Mouse (Mus musculus): ENCODE measurements around the gene Pafah1b3. TPM values are rescaled to one million over a fixed set of nuclear protein-coding genes. Genes with fewer than 3 reads are reported as not detected.

Pafah1b3 gene
- total RNA-seq, 2 experiments from 2014 or later: 26.7 to 28.0 TPM

DNA sequence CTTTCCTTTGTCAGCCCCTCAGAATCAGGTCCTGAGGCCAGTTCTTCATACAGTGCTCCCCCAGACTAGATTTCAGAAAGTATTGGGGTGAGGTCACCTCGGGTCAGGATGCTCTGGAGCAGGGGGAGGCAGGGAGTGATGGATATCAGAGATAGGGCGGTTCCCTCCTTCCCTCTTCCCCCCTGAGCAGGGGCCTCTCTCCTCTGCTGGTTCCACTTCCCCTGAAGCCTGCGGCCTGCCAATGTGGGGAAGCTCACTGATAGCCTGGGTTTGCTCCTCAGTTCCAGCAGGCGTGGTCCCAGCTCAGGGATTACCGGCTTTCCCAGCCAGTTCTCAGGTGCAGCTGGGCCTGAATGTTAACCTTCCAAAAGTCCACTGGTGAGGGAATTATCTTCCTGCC is 14.1 kb downstream of the Pafah1b3 start:
- intact Hi-C loops (cut with DNase I): loop anchor here (2.0 kb wide), 1 partner anchor 13 kb away; the partner anchor contains the start of gene Pafah1b3
- DNase-seq (ENCODE audit: low spot score in 2 of 2): no peak

DNA sequence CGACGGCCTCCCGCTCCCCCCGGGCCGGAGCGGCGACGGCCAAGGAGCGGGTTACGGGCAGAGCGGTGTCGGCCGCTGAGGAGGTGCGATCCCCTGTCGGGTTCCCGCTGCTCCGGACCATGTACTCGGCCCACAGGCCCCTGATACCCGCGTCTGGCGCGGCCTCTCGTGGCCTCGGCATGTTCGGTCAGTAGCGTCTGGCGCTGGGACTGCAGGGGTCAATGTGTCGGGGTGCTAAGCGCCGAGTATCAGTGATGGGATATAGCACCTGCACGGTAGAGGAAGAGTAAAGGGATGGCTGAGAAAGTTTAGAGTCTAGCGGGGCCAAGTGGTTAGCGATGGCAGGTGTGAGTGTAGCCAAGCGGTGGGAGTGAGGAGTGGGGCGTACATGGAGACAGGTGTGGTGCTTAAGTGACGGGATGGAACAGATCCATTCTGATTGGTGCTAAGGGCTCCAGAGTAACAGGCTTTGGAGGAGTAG is 15.0 kb downstream of the Pafah1b3 start:
- peak; percentile 38 to 42 for DNase-seq (ENCODE audit: low spot score in 2 of 2)
- intact Hi-C loops (cut with DNase I): loop anchor here (1.0 to 2.0 kb wide), 2 partner anchors 14 to 34 kb away; partner anchors contain the start of gene Pafah1b3

DNA sequence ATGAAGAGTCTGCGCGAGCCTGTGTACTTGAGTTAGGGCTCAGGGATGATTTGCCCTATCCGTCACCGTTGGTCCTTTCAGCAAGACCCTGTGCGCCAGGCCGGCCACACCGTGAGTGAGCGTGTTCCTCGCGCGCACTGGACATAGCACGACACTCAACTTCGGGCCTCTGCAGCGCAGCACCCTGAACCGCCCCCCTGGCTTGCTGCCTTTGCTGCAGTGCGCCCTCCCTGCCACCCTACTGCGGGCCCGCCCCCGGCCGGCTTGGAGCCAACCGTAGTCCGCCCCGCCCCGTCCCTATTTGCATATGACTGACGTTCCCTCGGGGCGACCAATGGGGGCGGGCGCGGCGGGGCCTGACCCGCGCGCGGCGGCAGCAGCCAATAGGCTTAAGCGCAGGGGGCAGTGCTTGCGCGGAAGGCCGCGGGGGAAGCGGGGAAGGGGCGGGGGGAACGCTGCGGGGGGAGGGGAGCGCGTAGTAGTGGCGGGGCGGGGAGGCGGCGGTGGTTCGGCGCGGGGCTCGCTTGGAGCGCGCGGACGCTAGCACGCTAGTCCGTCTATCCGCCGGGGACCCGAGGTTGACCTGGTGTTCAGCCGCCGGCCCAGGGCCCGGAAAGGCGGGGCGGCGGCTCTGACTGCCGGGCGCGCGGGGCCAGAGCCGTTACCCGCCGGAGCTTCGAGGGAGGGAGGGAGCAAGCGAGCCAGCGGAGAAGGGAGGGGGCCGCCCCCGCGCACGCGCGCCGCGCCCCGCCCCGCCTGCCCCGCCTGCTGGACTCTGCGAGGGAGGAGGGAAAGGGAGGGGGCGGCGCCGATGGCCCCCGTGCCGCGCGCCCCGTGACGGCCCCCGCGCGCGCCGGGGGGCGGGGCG is 15.8 kb downstream of the Pafah1b3 start:
- intact Hi-C loops (cut with DNase I): loop anchor here (1.0 to 2.0 kb wide), 2 partner anchors 15 to 34 kb away; partner anchors contain the start of gene Pafah1b3
- peak; percentile 95 to 98 for DNase-seq (ENCODE audit: low spot score in 2 of 2)

DNA sequence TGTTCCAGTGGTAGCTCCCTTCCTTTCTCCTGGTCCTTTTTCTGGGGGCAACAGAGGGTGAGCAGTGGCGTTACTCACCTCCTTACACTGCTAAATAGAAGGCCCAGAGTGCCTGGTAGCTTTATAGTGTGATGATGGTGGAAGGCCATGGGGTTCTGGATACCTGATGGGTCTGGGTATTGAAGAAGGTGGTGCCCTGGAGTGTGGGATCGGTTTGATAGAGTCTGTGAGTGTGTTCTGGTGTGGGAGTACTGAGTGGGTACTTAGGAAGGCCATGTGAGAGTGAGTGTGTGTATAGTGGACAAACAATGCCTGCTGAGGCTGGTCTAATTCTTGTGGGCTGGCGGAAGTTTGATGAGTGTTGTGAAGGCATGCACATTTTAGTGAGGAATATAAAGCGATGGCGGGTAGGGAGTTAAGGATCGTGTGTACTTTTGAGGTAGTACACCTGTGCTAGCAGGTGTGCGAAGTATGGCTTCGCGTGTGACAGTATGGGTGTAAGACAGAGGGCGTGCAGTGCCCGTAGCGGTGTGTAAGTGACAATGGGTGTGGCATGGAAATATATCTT is 16.5 kb downstream of the Pafah1b3 start:
- no peak for DNase-seq (ENCODE audit: low spot score in 2 of 2)
- intact Hi-C loops (cut with DNase I): no loop called here

DNA sequence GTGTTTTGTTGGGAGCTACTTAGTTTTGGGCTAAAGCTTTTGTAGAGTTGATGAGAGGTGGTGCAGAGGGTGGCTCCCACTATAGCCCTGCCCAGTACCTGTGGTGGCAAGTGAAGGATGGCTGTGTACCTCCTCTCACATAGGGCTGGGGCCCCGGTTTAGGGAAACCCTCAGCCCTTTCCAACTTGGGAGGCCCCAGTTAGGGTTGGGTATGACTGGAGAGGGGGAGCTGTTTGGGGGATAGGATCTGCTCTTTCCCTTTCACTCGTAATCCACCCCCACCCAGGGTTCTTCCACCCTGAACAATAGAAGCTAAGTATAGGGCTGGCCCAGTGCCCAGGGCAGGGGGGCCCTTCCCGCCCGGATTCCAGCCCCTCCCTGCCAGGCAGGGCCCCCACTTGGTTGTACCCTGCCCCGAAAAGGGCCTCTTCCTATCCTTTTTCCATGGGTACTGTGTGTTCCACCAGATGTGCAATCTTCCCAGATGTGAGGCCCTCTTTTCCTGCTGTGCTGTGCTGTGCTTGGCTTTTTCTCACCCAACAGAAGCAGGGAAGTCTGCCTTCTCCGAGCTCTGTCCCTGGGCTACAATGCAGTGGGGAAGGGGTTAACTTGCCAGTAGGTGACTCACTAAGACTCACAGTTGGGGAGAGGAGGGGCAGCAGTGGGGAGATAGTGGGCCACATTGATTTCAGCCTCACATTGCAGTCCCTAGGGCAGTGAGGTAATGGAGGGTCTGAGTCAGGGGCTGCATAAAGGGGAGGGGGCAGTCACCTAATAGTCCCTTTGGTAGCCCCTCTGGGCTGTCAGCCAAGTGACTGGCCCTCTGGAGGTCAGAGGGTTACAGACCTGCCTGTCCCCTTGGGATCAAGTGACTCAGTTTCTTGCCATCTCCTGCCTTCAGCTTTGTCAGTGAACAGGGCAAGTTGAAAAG is 17.7 kb downstream of the Pafah1b3 start:
- DNase-seq (ENCODE audit: low spot score in 2 of 2): peak in 1 of 2 experiments; percentile 69
- intact Hi-C loops (cut with DNase I): no loop called here

DNA sequence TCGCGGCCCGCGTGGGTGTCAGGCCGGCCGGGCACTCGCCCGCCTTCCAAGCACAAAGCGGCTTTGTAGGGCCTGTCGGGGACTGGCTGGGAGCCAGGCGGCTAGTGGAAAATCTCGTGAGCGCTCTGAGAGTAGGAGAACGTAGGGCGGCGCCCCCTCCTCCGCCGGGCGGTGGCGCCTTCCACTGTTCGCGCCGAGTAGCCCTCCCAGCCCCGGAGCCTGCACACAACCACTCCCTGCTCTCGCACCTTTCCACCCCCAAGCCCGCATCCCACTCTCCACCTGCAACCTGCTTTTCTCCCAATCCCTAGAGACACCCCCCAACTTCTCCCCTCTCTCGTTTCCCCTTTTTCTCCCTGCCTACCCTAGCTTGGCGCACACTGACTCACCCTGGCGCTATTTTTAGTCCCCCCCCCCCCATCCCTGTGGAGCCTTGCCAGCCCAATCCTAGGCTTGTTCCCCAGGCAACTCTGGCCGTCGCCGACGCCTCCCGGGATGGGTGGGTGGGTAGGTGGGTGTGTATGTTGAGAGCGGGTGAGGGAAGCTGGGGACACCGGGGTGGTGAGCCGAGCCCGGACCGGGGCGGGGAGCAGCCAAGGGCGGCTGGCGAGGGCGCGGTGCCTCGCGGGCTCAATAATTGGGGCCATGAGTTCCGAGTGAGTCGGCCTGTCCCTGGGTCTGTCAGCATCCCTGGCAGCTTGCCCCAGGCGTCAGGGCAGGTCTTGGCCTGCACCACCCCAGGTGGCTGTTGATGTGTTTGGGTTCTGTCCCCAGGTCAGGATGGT is 18.5 kb downstream of the Pafah1b3 start:
- intact Hi-C loops (cut with DNase I): no loop called here
- peak; percentile 92 to 93 for DNase-seq (ENCODE audit: low spot score in 2 of 2)

DNA sequence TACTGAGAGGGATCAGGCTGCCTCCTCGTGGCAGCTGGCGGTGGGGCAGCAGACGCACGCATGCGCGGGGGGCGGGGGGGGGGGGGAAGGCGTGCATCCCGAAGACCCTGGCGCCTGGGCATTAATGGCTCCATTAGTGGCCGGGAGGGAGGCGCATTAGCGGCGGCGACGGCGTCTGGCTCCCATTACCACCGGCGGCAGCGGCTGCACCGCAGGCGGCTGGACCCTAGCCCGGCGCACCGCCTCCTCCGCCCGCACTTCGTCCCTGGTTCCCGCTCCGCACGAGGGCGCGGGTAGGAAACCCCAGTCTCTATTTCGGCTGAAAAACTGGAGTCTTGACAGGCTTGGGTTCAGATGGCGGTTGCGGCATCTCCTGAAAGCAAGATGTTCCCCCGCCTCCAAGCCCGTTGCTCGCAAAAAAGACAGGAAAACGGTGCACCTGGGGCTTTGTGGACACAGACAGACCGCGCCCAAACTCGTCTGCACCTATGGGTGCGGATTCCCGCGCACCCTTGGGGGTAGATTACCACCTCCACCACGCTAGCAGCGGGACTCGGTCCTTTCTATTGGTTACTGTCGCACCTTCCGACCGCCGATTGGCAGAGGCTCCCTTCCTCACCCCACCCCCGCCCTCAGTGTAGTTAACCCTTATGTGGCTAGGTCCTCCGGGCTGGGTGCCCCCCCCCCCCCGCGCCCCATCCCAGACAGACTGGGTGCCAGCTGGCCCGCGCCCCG is 19.3 kb downstream of the Pafah1b3 start:
- intact Hi-C loops (cut with DNase I): loop anchor here (1.0 kb wide), 2 partner anchors 29 to 40 kb away; no protein-coding TSS in a partner anchor
- peak; percentile 88 to 94 for DNase-seq (ENCODE audit: low spot score in 2 of 2)

DNA sequence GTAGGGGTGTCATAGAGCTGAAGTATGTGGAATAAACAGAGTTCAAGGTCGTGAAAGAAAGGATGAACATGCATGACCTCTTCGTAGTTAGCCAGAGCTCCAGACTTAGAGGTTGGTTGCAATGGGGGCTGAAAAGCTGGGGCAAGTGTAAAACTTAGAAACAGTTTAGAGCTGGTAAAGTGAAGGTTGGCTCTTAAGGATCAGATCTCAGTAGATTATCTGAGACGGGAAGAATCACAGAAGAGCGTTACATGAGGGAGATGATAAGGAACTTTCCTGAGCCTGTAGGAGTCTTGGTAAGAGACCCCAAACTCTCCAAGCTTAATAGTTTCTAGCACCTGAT is 19.8 kb downstream of the Pafah1b3 start:
- intact Hi-C loops (cut with DNase I): loop anchor here (1.0 kb wide), 2 partner anchors 29 to 40 kb away; no protein-coding TSS in a partner anchor

DNA sequence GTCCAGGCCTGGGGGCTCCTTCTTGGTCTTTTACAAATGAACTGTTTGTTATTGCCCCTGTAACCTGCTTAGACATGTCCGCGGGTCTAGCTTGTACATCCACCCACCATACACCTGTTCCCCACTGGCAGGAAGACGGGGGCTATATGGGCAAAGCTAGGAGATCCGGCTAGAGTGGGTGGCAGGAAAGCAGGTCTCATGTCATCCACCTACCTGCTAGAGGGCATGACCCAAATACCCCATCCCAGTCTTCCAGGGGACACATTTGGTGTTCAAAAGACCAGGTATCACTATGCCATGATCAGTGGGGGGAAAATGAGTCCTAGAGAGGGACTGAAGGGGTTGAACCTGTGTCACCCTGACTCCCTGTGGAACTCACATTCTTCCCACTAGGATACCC is 20.4 kb downstream of the Pafah1b3 start:
- intact Hi-C loops (cut with DNase I): no loop called here
- DNase-seq (ENCODE audit: low spot score in 2 of 2): no peak

More for the DNA sequence above, 19.8 kb downstream of the Pafah1b3 start:
- no peak for DNase-seq (ENCODE audit: low spot score in 2 of 2)

DNA sequence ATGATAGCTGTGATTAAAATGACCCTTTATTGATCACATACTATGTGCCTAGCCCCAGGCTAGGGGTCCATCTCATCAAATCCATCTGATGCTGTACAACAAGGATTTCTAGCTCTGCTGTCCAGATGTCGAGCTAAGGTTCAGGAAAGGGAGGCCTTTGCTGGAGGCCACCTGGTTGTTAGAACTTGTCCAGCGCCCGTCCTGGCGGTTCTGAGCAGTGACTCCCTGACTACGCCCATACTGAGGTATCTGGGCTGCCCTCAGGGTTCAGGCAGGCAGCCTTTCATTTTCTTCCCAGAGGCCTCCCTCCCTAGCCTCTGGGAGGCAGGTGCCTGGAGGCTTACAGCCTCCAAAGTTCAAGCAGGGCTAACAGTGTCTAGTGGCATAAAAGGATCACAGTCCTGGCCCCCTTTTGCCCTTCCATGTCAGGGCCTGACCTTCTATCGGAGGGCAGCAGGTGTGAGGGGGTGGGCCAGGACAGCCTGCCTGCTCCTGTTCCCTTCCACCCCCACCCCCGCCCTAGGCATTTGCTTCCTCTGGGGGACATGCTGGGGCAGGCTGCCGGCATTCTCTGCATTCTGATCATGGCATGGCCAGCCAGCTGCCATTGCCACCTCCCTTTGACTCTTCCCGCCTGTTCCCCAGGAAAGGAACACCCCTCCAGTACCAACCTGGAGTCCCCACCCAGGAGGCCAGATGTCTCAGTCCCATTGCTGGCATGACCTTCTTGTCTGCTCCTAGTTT is 22.1 kb downstream of the Pafah1b3 start:
- intact Hi-C loops (cut with DNase I): no loop called here
- no peak for DNase-seq (ENCODE audit: low spot score in 2 of 2)

DNA sequence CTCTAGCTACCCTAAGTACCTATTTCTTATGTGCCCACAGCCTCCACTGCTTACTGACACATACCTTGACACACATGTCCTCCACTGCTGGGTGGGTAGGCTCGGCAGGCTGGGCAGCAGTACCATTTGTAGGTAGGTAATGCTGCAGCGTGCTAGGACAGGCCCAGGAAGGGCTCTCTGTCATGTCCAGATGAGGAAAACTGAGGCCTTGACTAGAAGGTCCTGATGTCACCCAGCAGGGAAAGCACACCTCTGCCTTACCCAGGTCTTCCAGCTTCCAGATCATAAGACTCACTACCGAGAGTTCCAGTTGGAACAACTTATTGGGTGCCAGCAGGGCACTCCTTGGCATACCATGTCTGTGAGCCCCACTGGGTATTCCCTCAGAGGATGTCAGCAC is 22.8 kb downstream of the Pafah1b3 start:
- no peak for DNase-seq (ENCODE audit: low spot score in 2 of 2)
- intact Hi-C loops (cut with DNase I): no loop called here

DNA sequence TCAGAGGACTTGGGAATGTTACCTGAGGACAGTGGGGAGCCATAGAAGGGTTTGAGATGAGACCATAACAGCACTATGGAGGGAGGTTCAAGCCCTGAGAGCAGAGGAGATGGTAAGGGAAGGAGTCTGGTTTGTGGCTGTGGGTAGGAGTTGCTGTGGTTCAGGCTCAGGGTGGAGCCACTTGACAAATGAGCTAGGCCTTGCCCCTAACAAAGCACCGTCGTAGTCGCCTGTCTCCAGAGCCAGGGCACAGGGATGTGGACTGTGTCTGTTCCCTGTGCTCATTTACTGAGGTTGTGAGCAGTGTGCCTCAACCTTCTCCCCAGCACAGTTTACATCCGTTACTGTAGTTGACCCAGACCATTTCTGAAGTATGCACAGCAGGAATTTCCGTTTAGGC is 23.2 kb downstream of the Pafah1b3 start:
- intact Hi-C loops (cut with DNase I): no loop called here
- DNase-seq (ENCODE audit: low spot score in 2 of 2): no peak

DNA sequence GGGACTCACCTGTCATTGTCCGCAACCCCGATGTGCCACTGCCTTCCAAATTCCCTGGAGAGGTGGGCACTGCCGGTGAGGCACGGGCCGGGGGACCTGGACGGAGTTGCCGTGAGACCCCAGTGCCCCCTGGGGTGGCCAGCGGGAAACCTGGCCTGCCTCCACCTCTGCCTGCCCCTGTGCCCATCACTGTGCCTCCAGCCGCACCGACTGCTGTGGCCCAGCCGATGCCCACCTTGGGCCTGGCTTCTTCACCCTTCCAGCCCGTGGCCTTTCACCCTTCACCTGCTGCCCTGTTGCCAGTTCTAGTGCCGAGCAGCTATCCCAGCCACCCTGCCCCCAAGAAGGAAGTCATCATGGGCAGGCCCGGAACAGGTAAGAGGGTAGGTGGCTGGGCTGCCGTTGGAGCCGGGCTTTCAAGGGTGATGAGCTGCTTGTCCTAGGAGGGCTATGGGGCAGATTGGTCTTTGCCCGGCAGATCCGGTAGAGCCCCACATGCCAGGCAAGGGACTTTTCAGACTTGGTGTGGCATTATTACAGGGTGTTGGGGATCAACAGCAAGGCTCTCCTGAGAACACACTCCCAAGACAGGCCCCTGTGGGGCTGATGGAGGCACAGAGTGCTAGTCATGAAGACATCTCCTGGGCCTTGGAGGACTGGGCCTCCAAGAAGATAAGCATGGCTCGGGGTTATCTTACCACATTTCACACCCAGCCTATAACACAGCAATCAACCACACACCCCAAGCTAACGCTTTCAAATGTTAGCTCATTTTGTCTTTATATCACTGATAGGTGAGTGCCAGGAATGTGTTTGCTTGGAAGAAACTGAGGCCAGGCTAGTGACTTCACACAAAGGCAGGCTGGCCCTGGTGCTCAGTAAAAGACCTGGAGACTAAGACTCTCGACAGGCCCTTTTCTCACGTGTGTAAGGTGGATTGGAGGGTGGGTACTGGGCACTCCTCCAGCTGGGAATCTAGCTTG is 24.2 kb downstream of the Pafah1b3 start:
- intact Hi-C loops (cut with DNase I): no loop called here
- DNase-seq (ENCODE audit: low spot score in 2 of 2): no peak

DNA sequence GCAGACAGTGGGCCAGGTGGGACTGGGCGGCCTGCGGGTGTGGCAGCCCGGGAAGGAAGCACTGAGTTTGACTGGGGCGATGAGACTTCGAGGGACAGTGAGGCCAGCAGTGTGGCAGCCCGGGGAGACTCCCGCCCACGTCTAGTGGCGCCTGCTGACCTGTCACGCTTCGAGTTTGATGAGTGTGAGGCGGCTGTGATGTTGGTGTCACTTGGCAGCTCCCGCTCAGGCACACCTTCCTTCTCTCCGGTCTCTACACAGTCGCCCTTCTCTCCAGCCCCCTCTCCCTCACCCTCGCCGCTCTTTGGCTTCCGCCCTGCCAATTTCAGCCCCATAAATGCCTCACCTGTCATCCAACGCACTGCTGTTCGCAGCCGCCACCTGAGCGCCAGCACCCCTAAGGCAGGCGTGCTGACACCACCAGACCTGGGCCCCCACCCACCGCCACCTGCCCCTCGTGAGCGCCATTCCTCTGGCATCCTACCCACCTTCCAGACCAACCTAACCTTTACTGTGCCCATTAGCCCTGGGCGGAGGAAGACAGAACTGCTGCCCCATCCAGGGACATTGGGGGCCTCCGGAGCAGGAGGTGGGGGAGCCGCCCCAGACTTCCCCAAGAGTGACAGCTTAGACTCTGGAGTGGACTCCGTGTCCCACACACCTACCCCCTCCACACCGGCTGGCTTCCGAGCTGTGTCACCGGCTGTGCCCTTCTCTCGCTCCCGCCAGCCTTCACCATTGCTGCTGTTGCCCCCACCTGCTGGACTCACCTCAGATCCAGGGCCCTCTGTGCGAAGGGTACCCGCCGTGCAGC is 25.1 kb downstream of the Pafah1b3 start:
- intact Hi-C loops (cut with DNase I): no loop called here
- no peak for DNase-seq (ENCODE audit: low spot score in 2 of 2)

DNA sequence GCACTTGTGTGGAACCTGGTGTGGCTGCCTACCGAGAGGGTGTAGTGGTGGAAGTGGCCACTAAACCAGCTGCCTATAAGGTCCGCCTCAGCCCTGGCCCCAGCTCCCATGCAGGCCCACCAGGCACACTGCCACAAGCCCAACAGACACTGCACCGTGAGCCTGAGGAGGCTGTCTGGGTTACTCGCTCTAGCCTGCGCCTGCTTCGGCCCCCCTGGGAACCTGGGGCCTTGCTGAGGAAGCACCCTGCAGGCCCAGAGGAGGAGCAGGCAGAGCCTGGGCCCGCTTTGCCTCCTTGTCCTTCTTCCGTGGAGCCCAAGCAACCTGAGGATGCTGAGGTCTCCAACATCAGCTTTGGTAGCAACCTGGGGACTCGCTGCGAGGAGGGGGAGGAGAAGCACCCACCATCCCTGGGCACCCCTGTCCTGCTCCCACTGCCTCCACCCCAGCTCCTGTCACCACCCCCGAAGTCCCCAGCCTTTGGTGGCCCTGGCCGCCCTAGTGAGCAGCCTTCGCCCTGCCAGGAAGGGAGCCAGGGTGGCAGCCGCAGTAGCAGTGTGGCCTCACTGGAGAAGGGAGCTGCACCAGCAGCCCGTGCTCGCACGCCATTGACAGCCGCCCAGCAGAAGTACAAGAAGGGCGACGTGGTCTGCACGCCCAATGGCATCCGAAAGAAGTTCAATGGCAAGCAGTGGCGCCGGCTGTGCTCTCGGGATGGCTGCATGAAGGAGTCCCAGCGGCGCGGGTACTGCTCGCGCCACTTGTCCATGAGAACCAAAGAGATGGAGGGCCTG is 25.9 kb downstream of the Pafah1b3 start:
- intact Hi-C loops (cut with DNase I): no loop called here
- no peak for DNase-seq (ENCODE audit: low spot score in 2 of 2)
